Mouse (Mus musculus): ENCODE measurements around the gene Dhrs7c. TPM values are rescaled to one million over a fixed set of nuclear protein-coding genes. Genes with fewer than 3 reads are reported as not detected.

Dhrs7c gene
- polyA plus RNA-seq, 1 experiment from 2014 or later: not detected

GRCm38 (mm10) chr11:67808051-67808450, 10.1 kb downstream of the Dhrs7c start:
- H3K4me2 ChIP-seq: no peak overlapping the region
- no peak for ATAC-seq
- no peak overlapping the region for H3K4me3 ChIP-seq
- 59% methylated on average over 5 of the region's 5 CpGs for whole genome bisulfite sequencing (ENCODE audit: insufficient replicate concordance)
- no peak overlapping the region for H3K27ac ChIP-seq
- no peaks in the 10 kb centered on the region for H3K9me3 ChIP-seq (replicated peaks)
- H3K9ac ChIP-seq: no peak overlapping the region
- H3K36me3 ChIP-seq: no peaks in the 10 kb centered on the region
- H3K4me1 ChIP-seq: no peaks in the 10 kb centered on the region
- H3K27me3 ChIP-seq (replicated peaks): no peaks in the 10 kb centered on the region

DNA sequence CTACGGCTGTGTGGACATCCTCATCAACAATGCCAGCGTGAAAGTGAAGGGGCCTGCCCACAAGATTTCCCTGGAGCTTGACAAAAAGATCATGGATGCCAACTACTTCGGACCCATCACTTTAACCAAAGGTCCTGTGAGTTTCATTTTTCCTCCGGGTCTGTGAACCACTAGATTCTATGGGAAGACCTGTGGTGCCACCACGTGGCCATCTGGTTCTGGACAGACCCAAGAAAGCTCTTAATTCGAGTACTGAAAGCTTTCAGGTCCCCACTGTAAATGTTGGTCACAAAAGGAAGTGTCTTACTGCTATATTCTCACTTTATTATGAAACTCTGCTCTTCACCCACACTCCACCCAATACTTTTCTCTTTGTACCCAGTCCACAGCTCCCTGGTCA, 13.5 kb downstream of the Dhrs7c start:
- Histone ChIP-seq H3K36me3 (no peaks in the 10 kb centered on the region), H3K4me1 (no peaks in the 10 kb centered on the region), H3K27ac (no peak overlapping the region), H3K9ac (no peak overlapping the region), H3K27me3 (replicated peaks) (no peaks in the 10 kb centered on the region), H3K9me3 (replicated peaks) (no peaks in the 10 kb centered on the region), H3K4me2 (no peak overlapping the region), H3K4me3 (no peak overlapping the region)
- ATAC-seq: no peak
- 52% methylated on average over 6 of the region's 6 CpGs for WGBS (ENCODE audit: insufficient replicate concordance)

DNA sequence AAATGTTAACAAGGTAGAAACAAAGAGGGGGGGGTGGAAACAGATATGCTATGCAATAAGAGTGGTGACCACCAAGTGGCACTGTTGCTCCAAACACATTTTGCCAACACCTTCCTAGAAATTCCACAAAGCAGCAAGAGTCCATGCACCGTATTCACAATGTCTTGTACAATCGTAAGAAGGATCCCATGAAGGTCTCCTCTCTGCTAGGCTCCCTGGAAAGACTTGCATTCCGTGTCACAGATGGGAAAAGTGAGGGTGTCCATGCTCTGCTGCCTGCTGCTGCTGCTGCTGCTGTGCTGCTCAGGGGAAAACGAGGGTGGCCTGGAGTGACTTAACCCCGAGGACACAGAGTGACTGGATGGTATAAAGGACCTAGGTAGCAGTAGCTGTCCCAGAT, 21.6 kb downstream of the Dhrs7c start:
- H3K27ac ChIP-seq: no peak overlapping the region

DNA sequence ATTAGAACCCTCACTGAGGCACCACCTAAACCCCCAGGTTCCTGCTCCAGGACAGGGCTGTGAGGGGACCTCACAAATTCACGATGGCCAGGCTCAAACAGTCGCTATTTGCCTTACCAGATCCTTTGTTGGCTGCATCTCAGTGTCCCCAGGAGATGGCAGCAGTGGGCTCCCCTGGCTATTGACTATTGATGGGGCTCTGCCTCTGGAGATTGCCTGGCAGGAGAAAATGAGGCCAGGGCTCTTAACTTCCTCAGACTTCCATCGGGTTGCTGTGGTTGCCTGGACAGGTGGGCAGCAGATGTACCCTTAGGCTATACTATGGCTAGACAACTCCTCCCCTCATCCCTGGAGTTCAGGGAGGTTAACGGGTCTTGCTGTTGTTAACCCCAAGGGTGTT, 22.2 kb downstream of the Dhrs7c start:
- ATAC-seq: no peak
- 22% methylated on average over 4 of the region's 4 CpGs for WGBS (ENCODE audit: insufficient replicate concordance)
- Histone ChIP-seq H3K27me3 (replicated peaks) (no peaks in the 10 kb centered on the region), H3K9ac (no peak overlapping the region), H3K4me3 (no peak overlapping the region), H3K27ac (no peak overlapping the region), H3K36me3 (no peaks in the 10 kb centered on the region), H3K4me2 (no peak overlapping the region), H3K4me1 (no peaks in the 10 kb centered on the region), H3K9me3 (replicated peaks) (no peaks in the 10 kb centered on the region)

More for the DNA sequence above, 21.6 kb downstream of the Dhrs7c start:
- Histone ChIP-seq H3K9ac (no peak overlapping the region), H3K4me2 (0 out of 2 replicates have a peak overlapping the region, but pooled peaks have one; percentile 8), H3K4me1 (no peaks in the 10 kb centered on the region), H3K9me3 (replicated peaks) (no peaks in the 10 kb centered on the region), H3K27me3 (replicated peaks) (no peaks in the 10 kb centered on the region), H3K36me3 (no peaks in the 10 kb centered on the region), H3K4me3 (no peak overlapping the region)
- no peak for ATAC-seq
- WGBS (ENCODE audit: insufficient replicate concordance): 22% methylated on average over 5 of the region's 5 CpGs

GRCm38 (mm10) chr11:67821560-67821959, 23.6 kb downstream of the Dhrs7c start:
- no peaks in the 10 kb centered on the region for H3K36me3 ChIP-seq
- H3K9me3 ChIP-seq (replicated peaks): no peaks in the 10 kb centered on the region
- ATAC-seq: no peak
- WGBS (ENCODE audit: insufficient replicate concordance): 71% methylated on average over 6 of the region's 6 CpGs
- no peaks in the 10 kb centered on the region for H3K27me3 ChIP-seq (replicated peaks)
- no peak overlapping the region for H3K4me3 ChIP-seq
- H3K4me2 ChIP-seq: no peak overlapping the region
- H3K27ac ChIP-seq: no peak overlapping the region
- H3K4me1 ChIP-seq: no peaks in the 10 kb centered on the region
- H3K9ac ChIP-seq: no peak overlapping the region

DNA sequence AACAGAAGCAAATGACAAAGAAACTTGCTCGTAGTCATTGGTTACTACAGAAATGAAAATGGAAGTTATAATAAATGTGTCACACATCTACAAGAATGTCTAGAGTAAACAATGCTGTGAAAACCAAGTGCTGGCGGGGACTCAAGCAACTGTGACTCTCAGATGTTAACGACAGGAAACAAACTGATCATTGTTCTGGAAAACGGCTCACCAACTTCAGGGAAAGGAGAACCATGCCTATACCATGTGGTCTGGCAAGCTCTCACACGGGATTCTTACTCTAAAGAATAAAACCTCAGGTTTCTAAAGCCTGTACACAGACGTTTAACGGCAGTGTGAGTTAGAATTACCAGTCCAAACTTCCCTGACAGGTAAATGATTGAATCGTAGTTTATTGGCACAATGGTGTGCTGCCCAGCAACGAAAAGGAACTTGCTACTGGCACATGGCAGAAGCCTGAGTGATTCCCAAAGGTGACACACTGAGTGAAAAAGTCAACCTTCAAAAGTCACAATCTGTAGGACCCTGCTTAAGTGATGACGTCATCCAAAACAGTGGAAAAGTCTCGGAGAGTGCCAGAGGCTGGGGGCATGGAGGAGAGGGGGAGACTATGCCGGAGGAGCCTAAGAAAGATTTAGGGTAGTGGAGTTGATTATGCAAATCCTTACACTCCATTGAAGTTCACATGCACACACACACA, 30.5 kb downstream of the Dhrs7c start:
- H3K9ac ChIP-seq: no peak overlapping the region
- H3K36me3 ChIP-seq: no peaks in the 10 kb centered on the region
- no peak overlapping the region for H3K4me3 ChIP-seq
- no peaks in the 10 kb centered on the region for H3K9me3 ChIP-seq (replicated peaks)
- no peak overlapping the region for H3K27ac ChIP-seq
- no peak for ATAC-seq
- no peaks in the 10 kb centered on the region for H3K4me1 ChIP-seq
- H3K27me3 ChIP-seq (replicated peaks): no peaks in the 10 kb centered on the region
- 49% methylated on average over 12 of the region's 12 CpGs for WGBS (ENCODE audit: insufficient replicate concordance)
- no peak overlapping the region for H3K4me2 ChIP-seq

DNA sequence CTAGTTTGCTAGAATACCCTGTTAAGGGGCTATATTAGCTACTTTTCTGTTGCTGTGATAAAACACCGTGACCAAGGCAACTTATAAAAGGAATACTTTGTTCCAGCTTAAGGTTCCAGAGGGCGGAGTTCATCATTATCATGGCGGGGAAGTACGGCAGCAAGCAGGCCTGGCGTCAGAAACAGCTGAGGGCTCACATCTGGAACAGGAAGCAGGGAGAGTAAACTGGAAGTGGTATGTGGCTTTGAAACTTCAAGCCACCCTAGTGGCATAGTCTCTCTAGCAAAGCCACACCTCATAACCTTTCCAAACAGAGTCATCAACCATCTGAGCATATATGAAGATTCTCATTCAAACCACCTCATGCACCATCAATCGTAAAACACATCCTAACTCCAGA, 31.5 kb downstream of the Dhrs7c start:
- H3K4me2 ChIP-seq: no peak overlapping the region
- no peak overlapping the region for H3K9ac ChIP-seq
- H3K9me3 ChIP-seq (replicated peaks): no peaks in the 10 kb centered on the region
- ATAC-seq: no peak
- no peak overlapping the region for H3K4me3 ChIP-seq
- H3K27ac ChIP-seq: no peak overlapping the region
- H3K4me1 ChIP-seq: no peaks in the 10 kb centered on the region
- H3K27me3 ChIP-seq (replicated peaks): no peaks in the 10 kb centered on the region
- H3K36me3 ChIP-seq: no peaks in the 10 kb centered on the region
- whole genome bisulfite sequencing (ENCODE audit: insufficient replicate concordance): 48% methylated on average over 6 of the region's 6 CpGs

GRCm38 (mm10) chr11:67831820-67832219, 33.8 kb downstream of the Dhrs7c start:
- Histone ChIP-seq H3K4me2 (no peak overlapping the region), H3K36me3 (no peaks in the 10 kb centered on the region), H3K9me3 (replicated peaks) (no peaks in the 10 kb centered on the region), H3K27ac (no peak overlapping the region), H3K27me3 (replicated peaks) (no peaks in the 10 kb centered on the region), H3K4me1 (no peaks in the 10 kb centered on the region), H3K4me3 (no peak overlapping the region), H3K9ac (no peak overlapping the region)
- WGBS (ENCODE audit: insufficient replicate concordance): 56% methylated on average over 5 of the region's 5 CpGs
- ATAC-seq: no peak

GRCm38 (mm10) chr11:67835408-67836078, 37.6 kb downstream of the Dhrs7c start:
- ATAC-seq: no peak
- Histone ChIP-seq H3K36me3 (no peaks in the 10 kb centered on the region), H3K27ac (no peak overlapping the region), H3K27me3 (replicated peaks) (no peaks in the 10 kb centered on the region), H3K4me3 (no peak overlapping the region), H3K4me1 (no peaks in the 10 kb centered on the region), H3K4me2 (no peak overlapping the region), H3K9ac (no peak overlapping the region), H3K9me3 (replicated peaks) (no peaks in the 10 kb centered on the region)
- 79% methylated on average over 10 of the region's 10 CpGs for WGBS (ENCODE audit: insufficient replicate concordance)

DNA sequence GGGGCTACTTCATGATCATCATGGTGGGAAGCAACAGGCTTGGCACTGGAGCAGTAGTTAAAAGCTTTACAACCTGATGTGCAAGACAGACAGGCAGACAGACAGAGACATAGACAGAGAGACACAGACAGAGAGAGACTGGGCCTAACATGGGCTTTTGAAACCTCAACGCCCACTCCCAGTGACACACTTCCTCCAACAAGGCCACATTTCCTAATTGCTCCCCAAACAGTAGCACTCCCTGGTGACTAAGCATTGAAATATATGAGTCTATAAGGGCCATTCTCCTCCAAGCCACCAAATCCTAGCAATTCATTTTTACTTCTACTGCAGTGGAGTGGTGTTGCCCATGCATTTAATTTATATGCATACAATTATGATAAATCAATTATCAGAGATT, 41.8 kb downstream of the Dhrs7c start:
- WGBS (ENCODE audit: insufficient replicate concordance): 35% methylated on average over 1 of the region's 1 CpGs
- Histone ChIP-seq H3K4me2 (no peak overlapping the region), H3K4me1 (no peaks in the 10 kb centered on the region), H3K9ac (no peak overlapping the region), H3K27ac (no peak overlapping the region), H3K4me3 (no peak overlapping the region), H3K9me3 (replicated peaks) (no peaks in the 10 kb centered on the region), H3K27me3 (replicated peaks) (no peaks in the 10 kb centered on the region), H3K36me3 (no peaks in the 10 kb centered on the region)
- no peak for ATAC-seq

DNA sequence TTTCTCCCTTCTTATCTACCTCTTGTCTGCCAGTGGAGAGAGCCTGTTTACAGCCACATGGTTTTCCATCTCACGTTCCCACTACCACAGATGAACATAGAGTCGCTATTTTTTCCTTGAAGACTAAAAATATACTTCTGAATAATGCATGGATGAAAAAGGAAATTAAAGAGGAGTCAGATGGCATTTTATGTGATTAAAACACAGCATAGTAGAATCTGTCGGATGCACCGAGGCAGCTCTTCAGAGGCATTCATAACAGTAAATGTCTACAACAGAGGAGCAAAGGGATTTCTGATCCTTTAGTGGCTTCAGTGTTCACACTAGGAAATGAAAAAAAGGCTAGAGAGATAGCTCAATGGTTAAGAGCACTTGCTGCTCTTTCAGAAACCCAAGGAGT, 47.2 kb downstream of the Dhrs7c start:
- Histone ChIP-seq H3K4me3 (no peak overlapping the region), H3K36me3 (no peaks in the 10 kb centered on the region), H3K9ac (no peak overlapping the region), H3K4me1 (no peaks in the 10 kb centered on the region), H3K27me3 (replicated peaks) (no peaks in the 10 kb centered on the region), H3K27ac (no peak overlapping the region), H3K9me3 (replicated peaks) (no peaks in the 10 kb centered on the region), H3K4me2 (no peak overlapping the region)
- WGBS (ENCODE audit: insufficient replicate concordance): 70% methylated on average over 4 of the region's 4 CpGs
- no peak for ATAC-seq

- 57% methylated on average over 5 of the region's 5 CpGs for WGBS (ENCODE audit: insufficient replicate concordance)
- Histone ChIP-seq H3K27ac (no peak overlapping the region), H3K9me3 (replicated peaks) (no peaks in the 10 kb centered on the region), H3K36me3 (no peaks in the 10 kb centered on the region), H3K27me3 (replicated peaks) (no peaks in the 10 kb centered on the region), H3K9ac (no peak overlapping the region), H3K4me1 (no peaks in the 10 kb centered on the region), H3K4me2 (no peak overlapping the region), H3K4me3 (no peak overlapping the region)
- no peak for ATAC-seq
These were observed 53.8 kb downstream of the Dhrs7c start for GRCm38 (mm10) chr11:67851770-67852169.
